Mouse (Mus musculus): ENCODE results near the gene Ttc21a. TPM values are rescaled to one million over a fixed set of nuclear protein-coding genes. Genes with fewer than 3 reads are reported as not detected.
A peak's percentile ranks its signal among the peaks of the same experiment; 100 is the strongest.

Ttc21a gene
- polyA plus RNA-seq, 1 experiment from 2014 or later: 0.22 TPM

GRCm38 (mm10) chr9:119909931-119910330, 27.5 kb upstream of the Ttc21a start:
- Histone ChIP-seq H3K4me1 (replicated peaks) (no peaks in the 10 kb centered on the region), H3K9me3 (replicated peaks) (no peaks in the 10 kb centered on the region), H3K27me3 (no peaks in the 10 kb centered on the region), H3K27ac (replicated peaks) (no peak overlapping the region), H3K4me3 (replicated peaks) (no peak overlapping the region), H3K9ac (no peak overlapping the region), H3K36me3 (replicated peaks) (peaks cover 96% of the 10 kb centered on the region), H3K4me2 (no peak overlapping the region)
- WGBS (ENCODE audit: insufficient replicate concordance): 73% methylated on average over 3 of the region's 3 CpGs
- ATAC-seq (ENCODE audit: insufficient read depth): no peak

GRCm38 (mm10) chr9:119913087-119913838, 24.1 kb upstream of the Ttc21a start:
- Histone ChIP-seq H3K27ac (replicated peaks) (no peak overlapping the region), H3K36me3 (replicated peaks) (peaks cover 96% of the 10 kb centered on the region), H3K4me3 (replicated peaks) (no peak overlapping the region), H3K27me3 (no peaks in the 10 kb centered on the region), H3K4me1 (replicated peaks) (no peaks in the 10 kb centered on the region), H3K4me2 (no peak overlapping the region), H3K9me3 (replicated peaks) (no peaks in the 10 kb centered on the region), H3K9ac (no peak overlapping the region)
- no peak for ATAC-seq (ENCODE audit: insufficient read depth)
- WGBS (ENCODE audit: insufficient replicate concordance): 72% methylated on average over 13 of the region's 13 CpGs

DNA sequence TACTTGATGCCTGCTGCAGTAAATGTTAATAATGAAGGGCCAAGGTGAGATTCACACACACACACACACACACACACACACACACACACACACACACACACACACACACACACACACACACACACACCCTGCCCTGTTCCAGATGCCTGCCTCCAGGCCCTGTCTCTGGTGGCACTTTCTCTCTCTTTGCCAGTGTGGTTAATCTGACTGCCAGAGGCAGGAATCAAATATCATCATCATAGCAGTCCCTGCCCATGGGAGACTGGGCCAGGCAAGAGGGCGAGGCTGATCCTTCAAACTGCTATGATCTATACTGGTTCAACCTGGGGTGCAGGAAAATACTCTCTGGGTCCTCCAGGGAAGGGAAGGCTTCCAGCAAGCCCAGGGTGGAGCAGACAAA, 17.5 kb upstream of the Ttc21a start:
- H3K4me1 ChIP-seq (replicated peaks): no peaks in the 10 kb centered on the region
- H3K27me3 ChIP-seq: no peaks in the 10 kb centered on the region
- H3K9ac ChIP-seq: no peak overlapping the region
- no peak overlapping the region for H3K4me3 ChIP-seq (replicated peaks)
- no peaks in the 10 kb centered on the region for H3K9me3 ChIP-seq (replicated peaks)
- no peak overlapping the region for H3K27ac ChIP-seq (replicated peaks)
- peaks cover 92% of the 10 kb centered on the region for H3K36me3 ChIP-seq (replicated peaks)
- no peak for ATAC-seq (ENCODE audit: insufficient read depth)
- WGBS (ENCODE audit: insufficient replicate concordance): 70% methylated on average over 1 of the region's 1 CpGs
- no peak overlapping the region for H3K4me2 ChIP-seq

DNA sequence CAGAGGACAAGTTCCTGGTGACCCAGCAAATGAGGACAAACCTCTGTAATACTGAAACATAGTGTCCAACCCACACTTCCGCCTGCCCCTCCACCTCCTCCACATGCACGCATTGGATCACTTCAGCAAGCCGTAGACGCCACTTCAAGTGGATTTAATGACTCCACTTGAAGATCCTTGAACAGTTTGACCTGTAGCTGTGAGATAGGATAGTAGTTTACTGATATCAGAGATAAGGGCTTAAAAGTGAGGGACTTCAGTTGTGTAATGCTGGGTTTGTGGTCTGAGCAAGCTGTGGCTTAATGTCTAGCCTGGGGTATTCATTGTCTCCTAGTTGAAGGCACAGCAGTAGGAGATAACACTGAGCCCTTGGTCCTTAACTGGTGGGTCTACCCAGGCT, 13.9 kb upstream of the Ttc21a start:
- no peaks in the 10 kb centered on the region for H3K9me3 ChIP-seq (replicated peaks)
- no peak overlapping the region for H3K4me2 ChIP-seq
- WGBS (ENCODE audit: insufficient replicate concordance): 63% methylated on average over 4 of the region's 4 CpGs
- H3K27ac ChIP-seq (replicated peaks): no peak overlapping the region
- H3K27me3 ChIP-seq: no peaks in the 10 kb centered on the region
- ATAC-seq (ENCODE audit: insufficient read depth): no peak
- H3K36me3 ChIP-seq (replicated peaks): peaks cover 94% of the 10 kb centered on the region
- no peak overlapping the region for H3K9ac ChIP-seq
- no peak overlapping the region for H3K4me3 ChIP-seq (replicated peaks)
- no peaks in the 10 kb centered on the region for H3K4me1 ChIP-seq (replicated peaks)

GRCm38 (mm10) chr9:119925120-119925657, 12.2 kb upstream of the Ttc21a start:
- Histone ChIP-seq H3K36me3 (replicated peaks) (peaks cover 95% of the 10 kb centered on the region), H3K4me1 (replicated peaks) (no peaks in the 10 kb centered on the region), H3K9me3 (replicated peaks) (no peaks in the 10 kb centered on the region), H3K4me2 (no peak overlapping the region), H3K4me3 (replicated peaks) (no peak overlapping the region), H3K27ac (replicated peaks) (no peak overlapping the region), H3K9ac (no peak overlapping the region), H3K27me3 (no peaks in the 10 kb centered on the region)
- peak; percentile 26; the same call in 1 of the 2 replicates for ATAC-seq (ENCODE audit: insufficient read depth)
- 39% methylated on average over 16 of the region's 16 CpGs for WGBS (ENCODE audit: insufficient replicate concordance)

GRCm38 (mm10) chr9:119925729-119926128, 11.7 kb upstream of the Ttc21a start:
- Histone ChIP-seq H3K9me3 (replicated peaks) (no peaks in the 10 kb centered on the region), H3K4me2 (no peak overlapping the region), H3K36me3 (replicated peaks) (peaks cover 94% of the 10 kb centered on the region), H3K27ac (replicated peaks) (no peak overlapping the region), H3K4me1 (replicated peaks) (no peaks in the 10 kb centered on the region), H3K27me3 (no peaks in the 10 kb centered on the region), H3K4me3 (replicated peaks) (no peak overlapping the region), H3K9ac (no peak overlapping the region)
- WGBS (ENCODE audit: insufficient replicate concordance): 48% methylated on average over 8 of the region's 8 CpGs
- no peak for ATAC-seq (ENCODE audit: insufficient read depth)

DNA sequence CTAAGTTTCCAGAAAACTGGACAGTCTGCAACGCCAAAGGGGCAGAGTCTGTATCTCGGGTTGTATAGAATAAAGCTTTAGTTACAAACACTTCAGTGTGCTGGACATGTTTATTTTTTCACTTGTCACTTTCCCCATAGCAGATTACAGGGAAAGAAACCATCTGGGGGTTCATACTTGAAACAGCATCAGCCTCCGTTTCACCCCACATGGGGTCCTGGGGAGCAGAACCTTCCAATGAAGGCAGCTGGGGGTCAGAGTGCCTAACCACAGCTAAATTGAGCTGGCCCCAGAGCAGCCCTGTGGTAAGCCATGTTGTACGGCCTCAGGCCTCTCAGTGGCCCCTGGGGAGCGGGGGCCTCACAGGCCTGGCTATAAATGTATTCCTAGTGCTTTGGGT, 10.9 kb upstream of the Ttc21a start:
- H3K4me2 ChIP-seq: no peak overlapping the region
- no peak overlapping the region for H3K27ac ChIP-seq (replicated peaks)
- H3K9me3 ChIP-seq (replicated peaks): no peaks in the 10 kb centered on the region
- no peaks in the 10 kb centered on the region for H3K4me1 ChIP-seq (replicated peaks)
- 80% methylated on average over 5 of the region's 5 CpGs for WGBS (ENCODE audit: insufficient replicate concordance)
- H3K9ac ChIP-seq: no peak overlapping the region
- no peak overlapping the region for H3K4me3 ChIP-seq (replicated peaks)
- no peak for ATAC-seq (ENCODE audit: insufficient read depth)
- no peaks in the 10 kb centered on the region for H3K27me3 ChIP-seq
- H3K36me3 ChIP-seq (replicated peaks): peaks cover 93% of the 10 kb centered on the region

DNA sequence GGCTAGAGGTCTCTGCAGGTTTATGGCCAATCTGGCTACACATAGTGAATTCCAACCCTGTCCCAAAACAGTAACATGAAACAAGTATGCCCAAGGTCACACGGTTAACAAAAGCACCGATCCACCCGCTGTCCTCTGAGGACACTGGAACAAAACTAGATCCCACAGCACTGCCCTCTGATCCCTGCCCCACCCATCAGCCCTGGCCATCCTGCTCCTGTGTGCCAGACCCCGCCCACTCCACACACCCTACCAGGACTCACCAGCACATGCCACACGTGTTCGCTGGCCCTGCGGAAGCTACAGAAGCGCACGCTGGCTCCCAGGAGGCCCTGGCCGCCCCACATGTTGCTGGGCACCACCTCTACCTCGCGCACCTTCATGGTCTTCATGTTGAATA, 5.0 kb upstream of the Ttc21a start:
- peak; percentile 14; the same call in 1 of the 2 replicates for ATAC-seq (ENCODE audit: insufficient read depth)
- H3K4me3 ChIP-seq (replicated peaks): no peak overlapping the region
- H3K36me3 ChIP-seq (replicated peaks): peaks cover 49% of the 10 kb centered on the region
- peaks cover 39% of the 10 kb centered on the region for H3K4me1 ChIP-seq (replicated peaks)
- no peak overlapping the region for H3K4me2 ChIP-seq
- H3K9me3 ChIP-seq (replicated peaks): no peaks in the 10 kb centered on the region
- H3K9ac ChIP-seq: no peak overlapping the region
- no peaks in the 10 kb centered on the region for H3K27me3 ChIP-seq
- no peak overlapping the region for H3K27ac ChIP-seq (replicated peaks)
- 79% methylated on average over 12 of the region's 12 CpGs for WGBS (ENCODE audit: insufficient replicate concordance)

- H3K9me3 ChIP-seq (replicated peaks): no peaks in the 10 kb centered on the region
- no peak overlapping the region for H3K4me3 ChIP-seq (replicated peaks)
- no peak overlapping the region for H3K4me2 ChIP-seq
- H3K36me3 ChIP-seq (replicated peaks): peaks cover 36% of the 10 kb centered on the region
- WGBS (ENCODE audit: insufficient replicate concordance): 75% methylated on average over 6 of the region's 6 CpGs
- no peak overlapping the region for H3K9ac ChIP-seq
- H3K27ac ChIP-seq (replicated peaks): 0 out of 2 replicates have a peak overlapping the region, but pooled peaks have one; percentile 0
- no peak for ATAC-seq (ENCODE audit: insufficient read depth)
- no peaks in the 10 kb centered on the region for H3K27me3 ChIP-seq
- H3K4me1 ChIP-seq (replicated peaks): peaks cover 47% of the 10 kb centered on the region
Observed at GRCm38 (mm10) chr9:119933675-119934074, 3.7 kb upstream of the Ttc21a start.

GRCm38 (mm10) chr9:119938496-119938895, 1.1 kb downstream of the Ttc21a start:
- 37% methylated on average over 4 of the region's 4 CpGs for WGBS (ENCODE audit: insufficient replicate concordance)
- peaks cover 31% of the 10 kb centered on the region for H3K4me1 ChIP-seq (replicated peaks)
- H3K27ac ChIP-seq (replicated peaks): no peak overlapping the region
- H3K9ac ChIP-seq: no peak overlapping the region
- H3K27me3 ChIP-seq: no peaks in the 10 kb centered on the region
- H3K4me2 ChIP-seq: no peak overlapping the region
- no peak overlapping the region for H3K4me3 ChIP-seq (replicated peaks)
- H3K9me3 ChIP-seq (replicated peaks): no peaks in the 10 kb centered on the region
- H3K36me3 ChIP-seq (replicated peaks): no peaks in the 10 kb centered on the region
- ATAC-seq (ENCODE audit: insufficient read depth): no peak

DNA sequence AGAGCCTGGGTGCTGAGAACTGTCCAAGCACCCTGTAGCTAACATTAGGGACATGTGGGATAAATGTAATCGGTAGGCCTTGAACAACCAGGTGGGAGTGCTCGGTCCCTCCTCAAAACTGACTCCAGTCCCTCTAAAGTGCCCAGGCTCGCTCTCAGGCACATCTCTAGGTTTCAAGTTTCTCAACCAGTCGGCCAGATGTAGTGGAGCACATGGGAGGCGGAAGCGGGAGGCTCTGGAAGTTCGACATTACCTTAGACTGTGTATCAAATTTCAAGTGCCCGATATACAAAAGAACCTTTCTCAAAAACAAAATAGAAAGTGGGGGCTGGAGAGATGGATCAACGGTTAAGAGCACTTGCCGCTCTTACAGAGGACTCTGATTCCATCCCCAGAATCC, 2.2 kb downstream of the Ttc21a start:
- WGBS (ENCODE audit: insufficient replicate concordance): 79% methylated on average over 10 of the region's 10 CpGs
- Histone ChIP-seq H3K4me1 (replicated peaks) (peaks cover 30% of the 10 kb centered on the region), H3K4me2 (no peak overlapping the region)

More for the DNA sequence above, 2.2 kb downstream of the Ttc21a start:
- Histone ChIP-seq H3K4me3 (replicated peaks) (no peak overlapping the region), H3K36me3 (replicated peaks) (no peaks in the 10 kb centered on the region), H3K27me3 (no peaks in the 10 kb centered on the region), H3K27ac (replicated peaks) (no peak overlapping the region), H3K9me3 (replicated peaks) (no peaks in the 10 kb centered on the region), H3K9ac (no peak overlapping the region)
- no peak for ATAC-seq (ENCODE audit: insufficient read depth)
